Mouse (Mus musculus) liver, adult (tissue): ENCODE measurements around the gene Sparcl1.

ENCODE experiments used
- GATA4 ChIP-seq: IDR thresholded peaks from 2 replicates; pipeline ENCODE4 v1.6.1; 2014; ENCODE audit warnings: mild to moderate bottlenecking, low read length; ENCODE audit not compliant: insufficient replicate concordance

The Sparcl1 gene

GRCm38 (mm10) chr5:104096078-104096938 is 17.2 kb downstream of the Sparcl1 start:
- TF ChIP-seq GATA4 = no peak

GRCm38 (mm10) chr5:104095416-104096077 is 18.0 kb downstream of the Sparcl1 start:
- no peak for TF ChIP-seq GATA4

GRCm38 (mm10) chr5:104089751-104090150 is 23.8 kb downstream of the Sparcl1 start:
- TF ChIP-seq GATA4 = no peak

- no peak for TF ChIP-seq GATA4
Observed at GRCm38 (mm10) chr5:104085366-104085765, 28.2 kb downstream of the Sparcl1 start.

- TF ChIP-seq GATA4 = no peak
Observed at GRCm38 (mm10) chr5:104080736-104081135, 32.8 kb downstream of the Sparcl1 start.

- TF ChIP-seq GATA4 = no peak
Observed at GRCm38 (mm10) chr5:104077508-104077907, 36.0 kb downstream of the Sparcl1 start, which contains the start of gene Gm17660. TSS of gene Gm17660 (minus strand) at chr5:104077608.

GRCm38 (mm10) chr5:104076361-104076760 is 37.2 kb downstream of the Sparcl1 start:
- no peak for TF ChIP-seq GATA4

- TF ChIP-seq GATA4 = no peak
Observed at GRCm38 (mm10) chr5:104074388-104074787, 39.1 kb downstream of the Sparcl1 start.

- TF ChIP-seq GATA4 = no peak
Observed at GRCm38 (mm10) chr5:104073602-104074001, 39.9 kb downstream of the Sparcl1 start.

GRCm38 (mm10) chr5:104072272-104072886 is 41.2 kb downstream of the Sparcl1 start:
- no peak for TF ChIP-seq GATA4

GRCm38 (mm10) chr5:104071048-104071447 is 42.5 kb downstream of the Sparcl1 start:
- no peak for TF ChIP-seq GATA4

- TF ChIP-seq GATA4 = no peak
Observed at GRCm38 (mm10) chr5:104068751-104069150, 44.8 kb downstream of the Sparcl1 start.

GRCm38 (mm10) chr5:104062773-104063551 is 50.6 kb downstream of the Sparcl1 start:
- no peak for TF ChIP-seq GATA4

- no peak for TF ChIP-seq GATA4
Observed at GRCm38 (mm10) chr5:104061936-104062772, 51.4 kb downstream of the Sparcl1 start.
